Mouse (Mus musculus) heart, postnatal 0 days (tissue): Measurements from ENCODE around the gene Npcd.

Experiments used
- CTCF ChIP-seq: IDR thresholded peaks from 2 replicates; pipeline ENCODE4 v1.5.1; 2016; ENCODE audit warnings: antibody characterized with exemption, control low read depth, low read depth
- EP300 ChIP-seq: IDR thresholded peaks from 2 replicates; pipeline ENCODE4 v1.6.1; 2016; ENCODE audit warnings: antibody characterized with exemption, low read depth

GRCm38 (mm10) chr15:79740739-79741138, 93.3 kb downstream of the Npcd start:
- TF ChIP-seq CTCF (no peak), EP300 (no peak)
